Mouse (Mus musculus): Measurements from ENCODE around the gene Large2.
"Not testable (repeated sequence)": the region's sequence is repeated elsewhere in the genome, so short reads cannot be mapped to it uniquely, and the experiment has no call there.

The Large2 gene

GRCm38 (mm10) chr2:92374514-92374913 lies at the start of gene Large2, which contains the start of gene Pex16:
Gene Large2 (minus strand): TSS chr2:92374869.
Gene Pex16 (plus strand): TSS chr2:92374676.
- peak; percentile 47 to 54 for DNase-seq

- DNase-seq, result no peak
These were observed 49.2 kb upstream of the Large2 start for GRCm38 (mm10) chr2:92423702-92424461.

DNA sequence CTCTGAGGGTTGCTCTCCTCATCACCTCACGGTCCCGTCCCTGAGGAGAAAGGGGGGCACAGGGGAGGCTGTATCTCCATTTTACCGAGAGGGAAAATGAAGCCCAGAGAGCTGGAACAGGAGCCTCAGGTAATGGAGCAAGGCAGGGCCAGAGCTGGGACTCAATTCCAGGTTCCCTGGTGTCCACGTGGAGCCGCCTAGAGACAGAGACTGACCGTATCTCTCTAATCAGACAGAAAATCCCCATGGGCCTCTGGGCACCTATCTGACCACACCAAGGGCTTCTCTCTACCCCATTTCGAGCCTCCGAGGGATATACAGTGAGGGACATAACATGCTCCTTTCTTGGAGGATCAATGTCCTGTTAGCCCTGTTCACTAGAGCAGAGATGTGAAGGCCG lies 48.5 kb upstream of the Large2 start:
- DNase-seq, result no peak

DNA sequence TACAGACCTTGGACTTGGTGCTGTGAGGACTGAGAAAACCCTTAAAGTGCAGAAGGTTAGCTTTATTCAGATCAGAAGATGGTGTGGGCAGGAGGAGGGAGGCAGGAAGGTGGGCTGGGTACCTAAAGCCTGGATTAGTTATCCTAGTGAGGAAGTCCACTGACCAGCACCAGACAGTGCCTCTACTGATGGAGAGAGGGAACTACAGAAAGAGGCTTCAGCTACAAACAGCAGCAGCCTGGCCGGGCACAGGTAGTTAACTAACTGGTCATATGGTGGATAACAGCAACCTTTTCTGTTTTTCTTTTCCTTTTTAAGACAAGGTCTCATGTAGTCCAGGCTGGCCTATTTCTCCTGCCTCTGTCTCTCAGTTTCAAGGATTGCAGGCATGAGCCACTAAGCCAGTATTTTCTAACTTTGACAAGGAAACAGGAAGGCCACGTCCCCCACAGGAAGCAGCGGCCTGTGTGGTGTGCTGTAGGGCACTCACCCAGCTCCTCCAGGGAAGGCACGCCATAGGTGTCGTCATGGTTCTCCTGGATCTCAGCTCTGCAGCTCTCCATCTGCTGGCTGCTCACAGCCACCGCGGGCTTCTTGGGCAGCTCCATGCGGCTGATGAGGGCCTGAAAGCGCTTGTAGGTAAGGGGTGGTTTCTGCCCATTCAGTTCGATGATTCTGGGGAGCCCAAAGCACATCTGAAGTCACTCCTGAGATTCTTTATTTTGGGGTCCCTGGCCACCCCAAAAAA lies 47.9 kb upstream of the Large2 start:
- DNase-seq, result no peak

GRCm38 (mm10) chr2:92421723-92422387 lies 47.2 kb upstream of the Large2 start:
- no peak for DNase-seq

- DNase-seq, result no peak
These were observed 37.0 kb upstream of the Large2 start for GRCm38 (mm10) chr2:92411705-92412104.

DNA sequence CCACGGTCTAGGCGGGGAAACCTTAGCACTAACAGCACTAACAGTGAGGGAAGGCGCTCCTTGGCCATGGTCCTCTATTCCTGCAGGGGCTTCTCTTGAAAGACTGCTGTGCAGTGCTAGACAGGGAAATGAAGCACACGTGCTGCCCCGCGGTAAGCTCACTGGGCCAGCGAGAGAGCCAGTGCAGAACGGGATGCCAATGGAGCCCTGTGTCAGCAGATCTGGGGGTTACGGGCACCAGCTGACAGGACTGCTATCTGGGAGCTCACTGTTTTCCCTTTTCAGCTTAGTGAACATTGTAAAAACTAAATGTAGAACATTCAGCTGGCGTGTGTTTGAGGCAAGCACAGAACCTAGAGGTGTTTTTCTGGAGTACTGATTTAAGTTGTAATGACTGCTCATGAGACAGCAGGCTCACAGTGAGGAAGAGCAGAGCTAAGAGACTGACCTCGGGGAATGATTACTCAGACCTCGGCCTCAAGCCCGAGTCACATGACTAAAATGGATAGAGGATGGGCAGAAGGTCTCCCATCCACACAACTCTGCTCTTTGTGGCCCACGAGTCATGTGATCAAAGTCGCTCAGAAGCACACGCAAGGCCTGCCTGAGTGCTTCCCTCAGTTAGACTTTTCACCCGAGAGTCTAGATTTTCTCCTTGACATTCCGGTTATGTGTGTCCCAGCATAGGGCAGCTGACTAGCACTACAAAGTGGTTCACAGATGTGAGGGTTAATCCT lies 33.8 kb upstream of the Large2 start:
- no peak for DNase-seq

GRCm38 (mm10) chr2:92405687-92406086 lies 31.0 kb upstream of the Large2 start:
- DNase-seq, result no peak

DNA sequence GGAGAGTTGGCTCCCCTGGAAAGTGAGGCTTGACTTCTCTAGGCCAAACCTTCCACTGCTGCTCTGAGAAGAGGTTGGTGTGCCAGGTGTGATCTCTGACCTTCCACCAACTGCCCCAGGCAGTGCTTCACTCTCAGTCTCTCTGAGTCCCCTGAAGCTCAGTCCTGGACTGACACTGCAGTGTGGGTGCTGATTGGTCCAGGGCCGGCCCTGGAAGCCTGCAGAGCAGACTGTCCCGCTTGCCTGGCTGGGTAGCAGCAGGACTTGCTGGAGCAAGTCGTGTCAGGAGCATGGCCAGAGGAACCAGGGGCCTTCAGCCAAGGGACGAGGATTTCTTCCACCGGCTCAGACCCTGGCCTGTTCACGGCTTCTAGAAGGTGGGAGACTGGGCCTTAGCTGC lies 30.1 kb upstream of the Large2 start:
- DNase-seq, result no peak

DNA sequence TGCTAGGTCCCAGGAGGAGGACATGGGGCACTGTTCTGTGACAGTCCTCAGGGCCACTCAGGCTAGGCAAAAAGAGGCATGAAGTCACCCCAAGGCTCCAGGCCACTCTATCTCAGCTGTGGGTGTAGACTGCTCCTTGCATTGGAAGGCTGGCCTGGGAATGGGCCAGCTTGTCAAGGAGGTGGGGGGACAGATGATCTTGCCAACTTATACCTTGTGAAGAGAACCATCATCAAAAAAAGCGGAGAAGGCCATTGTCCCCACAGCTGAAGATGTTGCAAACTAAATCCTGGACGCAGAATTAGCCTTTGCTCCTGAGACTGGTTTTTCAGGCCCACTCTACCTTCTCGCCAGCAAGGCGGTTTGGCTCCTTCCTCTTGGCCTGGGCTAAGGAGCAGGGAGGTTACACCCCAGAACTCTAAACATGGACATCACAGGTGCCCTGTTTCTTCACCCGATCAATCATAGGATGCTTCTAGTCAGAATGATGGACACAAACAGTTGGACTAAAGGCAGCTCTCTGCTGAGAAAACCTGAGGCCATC lies 29.2 kb upstream of the Large2 start:
- no peak for DNase-seq

DNA sequence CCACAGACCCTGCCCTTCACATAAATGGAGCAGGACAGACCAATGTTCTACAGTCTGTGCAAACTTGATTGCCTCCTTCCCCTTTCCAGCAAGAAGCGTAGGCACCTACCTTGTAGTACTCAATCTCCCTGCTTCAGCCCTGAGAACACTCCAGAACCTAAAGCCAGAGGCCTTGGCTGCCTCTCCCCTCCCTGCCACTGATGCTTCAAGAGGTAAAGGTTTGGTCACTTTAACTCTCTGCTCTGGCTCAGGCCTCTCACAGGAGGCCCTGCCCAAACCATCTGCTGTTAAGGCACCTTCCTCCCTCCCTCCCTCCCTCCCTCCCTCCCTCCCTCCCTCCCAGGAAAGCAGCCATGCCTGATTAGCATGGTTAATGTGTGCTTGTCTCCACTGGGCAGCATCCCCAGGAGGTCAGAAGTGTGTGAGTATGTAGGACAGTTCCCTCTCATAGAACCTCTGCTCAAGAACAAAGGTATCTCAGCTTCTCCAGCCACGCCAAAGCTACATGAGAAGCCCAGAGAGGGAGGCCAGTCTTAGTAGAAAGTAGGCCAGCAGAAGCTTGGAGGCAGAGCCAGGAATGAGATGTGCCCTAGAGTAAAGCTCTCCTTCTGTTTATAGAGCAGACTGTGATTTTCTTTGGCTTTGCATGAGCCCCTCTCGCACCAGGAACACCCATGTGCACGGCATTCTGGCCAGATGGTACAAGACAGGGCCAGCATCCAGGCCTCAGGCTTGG lies 28.1 kb upstream of the Large2 start:
- no peak for DNase-seq

DNA sequence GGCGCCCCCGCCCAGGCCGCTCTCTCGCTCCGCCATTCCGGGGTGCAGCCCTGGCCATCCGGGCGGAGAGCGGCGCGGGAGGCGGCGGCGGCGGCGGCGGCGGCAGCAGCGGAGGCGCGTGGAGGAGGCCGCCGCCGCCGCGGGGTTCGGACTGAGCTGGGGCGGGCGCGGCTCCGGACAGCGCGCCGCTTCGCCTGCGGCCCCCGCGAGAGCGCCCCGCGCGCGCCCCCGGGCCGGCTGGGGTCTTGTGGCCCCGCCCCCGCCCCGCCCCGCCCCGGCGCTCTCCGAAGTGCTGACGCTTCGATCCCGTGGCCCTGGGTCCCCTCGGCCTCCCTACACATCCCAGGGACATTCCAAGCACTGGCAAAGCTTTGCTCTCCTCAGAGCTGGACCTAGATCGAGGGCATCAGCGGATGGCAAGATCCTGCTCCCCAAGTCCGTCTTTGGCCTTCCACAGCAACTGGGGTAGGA lies 26.5 kb upstream of the Large2 start, which contains the start of gene Mapk8ip1:
Mapk8ip1 (minus strand) TSS at position 173 of the 471 bp plus-strand sequence.
- no peak for DNase-seq

DNA sequence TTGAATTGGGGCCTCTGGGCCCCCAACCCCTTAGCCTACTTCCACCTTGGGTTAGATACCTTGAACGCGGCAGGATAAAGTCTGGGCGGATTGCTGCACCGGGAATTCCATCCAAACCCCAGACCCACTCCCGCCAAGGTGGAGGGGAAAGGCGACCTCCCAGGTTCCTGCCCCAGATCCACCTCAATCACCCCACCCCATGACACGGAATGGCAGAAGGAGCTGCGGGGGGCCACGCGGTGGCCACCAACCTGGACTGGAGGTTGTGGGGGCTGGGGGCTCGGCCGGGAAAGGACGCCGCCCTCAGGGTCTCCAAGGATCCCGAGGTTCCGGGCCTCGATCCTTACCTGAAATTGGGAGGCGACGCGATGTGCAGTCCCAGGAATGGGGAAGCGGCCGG lies 26.0 kb upstream of the Large2 start:
- no peak for DNase-seq

- DNase-seq, result not testable (repeated sequence)
These were observed 25.2 kb upstream of the Large2 start for GRCm38 (mm10) chr2:92399877-92400276.

DNA sequence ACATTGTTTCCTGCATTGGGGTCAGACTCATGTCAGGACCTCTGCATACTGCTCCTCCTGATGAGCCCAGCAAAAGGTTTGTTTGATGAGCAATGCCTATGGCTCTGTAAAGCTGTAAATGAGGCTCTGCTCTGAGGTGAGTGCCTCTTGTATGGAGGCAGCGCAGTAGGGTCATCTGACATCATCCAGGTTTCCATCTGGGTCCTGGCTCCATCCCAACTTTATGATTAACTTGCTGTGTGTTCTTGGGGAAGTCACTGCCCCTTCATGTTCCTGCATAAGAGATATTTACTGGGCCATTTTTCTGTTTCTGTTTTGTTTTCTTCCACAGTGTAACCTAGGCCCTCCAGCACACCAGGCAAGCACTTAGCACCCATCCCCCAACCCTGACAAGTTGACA lies 22.8 kb upstream of the Large2 start:
- no peak for DNase-seq

GRCm38 (mm10) chr2:92395535-92395934 lies 20.9 kb upstream of the Large2 start:
- DNase-seq, result no peak

GRCm38 (mm10) chr2:92392318-92393264 lies 17.9 kb upstream of the Large2 start:
- DNase-seq, result no peak

GRCm38 (mm10) chr2:92391703-92392317 lies 17.1 kb upstream of the Large2 start:
- no peak for DNase-seq

GRCm38 (mm10) chr2:92391116-92391515 lies 16.4 kb upstream of the Large2 start:
- no peak for DNase-seq

Measured in B cell, adult 2 months (primary cell).